ENCODE assay signal across 9 mouse cellular contexts in genomic region chr5:142583616-142584126, GRCm38 (mm10). TPM values are rescaled to one million over a fixed set of nuclear protein-coding genes. Genes with fewer than 3 reads are reported as not detected.
DNase-seq lines count a peak whose midpoint lies in the region; ATAC-seq and TF ChIP-seq lines count a peak whose summit lies in the region.
"Had no signal": no experiment of that assay in that cellular context is flagged by ENCODE, and none has a peak within 500 bp of the region (broad histone marks: within the 10 kb centered on the region; RNA-seq: fewer than 3 reads in every experiment).

No protein-coding gene starts in this region.

- TF ChIP-seq CTCF in forebrain, postnatal 0 days (IDR thresholded peaks at IDR 0.05; ENCODE audit: low read depth): peak; percentile 44

- intact Hi-C loops in gastrocnemius, postnatal 14 days (cut with DNase I; ENCODE audit: low total_unique reads): loop anchor here (5.0 kb wide), 1 partner anchor 134 kb away; no protein-coding TSS in a partner anchor
- intact Hi-C loops in left cerebral cortex, postnatal 10 days (cut with DNase I): no loop called here

- peaks cover 4% of the 10 kb centered on the region for H3K36me3 ChIP-seq in forebrain, postnatal 0 days (ENCODE audit: insufficient read depth)
- no peaks in the 10 kb centered on the region for H3K36me3 ChIP-seq in liver, embryonic 11.5 days (ENCODE audit: control insufficient read depth, insufficient read depth, low read length)
- no peaks in the 10 kb centered on the region for H3K36me3 ChIP-seq in kidney, embryonic 14.5 days (ENCODE audit: control insufficient read depth, insufficient read depth, low read length)

- H3K9ac ChIP-seq in forebrain, postnatal 0 days: no peak overlapping the region
- H3K9ac ChIP-seq in liver, embryonic 11.5 days (ENCODE audit: low read depth, low read length): no peak overlapping the region
- H3K9ac ChIP-seq in kidney, embryonic 14.5 days (ENCODE audit: low read depth, low read length): no peak overlapping the region

- peak overlapping the region; percentile 21 for H3K4me2 ChIP-seq in forebrain, postnatal 0 days (ENCODE audit: low read depth)
- H3K4me2 ChIP-seq in liver, embryonic 11.5 days: no peak overlapping the region
- no peak overlapping the region for H3K4me2 ChIP-seq in kidney, embryonic 14.5 days (replicated peaks; ENCODE audit: low read depth, low read length)

- no peak overlapping the region for H3K4me3 ChIP-seq in forebrain, postnatal 0 days (ENCODE audit: low read depth, low read length)
- no peak overlapping the region for H3K4me3 ChIP-seq in liver, embryonic 11.5 days (ENCODE audit: low read depth, low read length)
- no peak overlapping the region for H3K4me3 ChIP-seq in kidney, embryonic 14.5 days (ENCODE audit: low read length)

- H3K27me3 ChIP-seq in forebrain, postnatal 0 days (ENCODE audit: insufficient read depth, low read length): no peaks in the 10 kb centered on the region
- H3K27me3 ChIP-seq in liver, embryonic 11.5 days (replicated peaks; ENCODE audit: control insufficient read depth, insufficient read depth, low read length): no peaks in the 10 kb centered on the region
- H3K27me3 ChIP-seq in kidney, embryonic 14.5 days (ENCODE audit: control insufficient read depth, insufficient read depth, low read length): no peaks in the 10 kb centered on the region

- peak; percentile 10 for DNase-seq in gastrocnemius, postnatal 14 days
- no peak for DNase-seq in gastrocnemius, postnatal 25 days
- DNase-seq in forebrain, postnatal 0 days: peak; percentile 78
- DNase-seq in left cerebral cortex, postnatal 10 days (ENCODE audit: extremely low spot score in 1 of 2, low spot score in 2 of 2): peak; percentile 78 to 79
- peak; percentile 86 to 90 for DNase-seq in right cerebral cortex, postnatal 10 days (ENCODE audit: low spot score in 2 of 2)
- no peak for DNase-seq in liver, embryonic 11.5 days (ENCODE audit: low spot score)

- no peaks in the 10 kb centered on the region for H3K9me3 ChIP-seq in forebrain, postnatal 0 days (ENCODE audit: low read length)
- H3K9me3 ChIP-seq in liver, embryonic 11.5 days (ENCODE audit: control insufficient read depth, low read length): no peaks in the 10 kb centered on the region
- no peaks in the 10 kb centered on the region for H3K9me3 ChIP-seq in kidney, embryonic 14.5 days (ENCODE audit: control insufficient read depth, low read length)

- peak; percentile 92 for ATAC-seq in forebrain, postnatal 0 days
- no peak for ATAC-seq in liver, embryonic 11.5 days (replicated peaks; ENCODE audit: low FRiP score)
- ATAC-seq in megakaryocyte progenitor cell, adult 5-6 weeks (replicated peaks; ENCODE audit: poor library complexity): no peak
- ATAC-seq in kidney, embryonic 14.5 days (ENCODE audit: low FRiP score, low TSS enrichment): no peak

- no peaks in the 10 kb centered on the region for H3K4me1 ChIP-seq in forebrain, postnatal 0 days (ENCODE audit: insufficient read depth)
- H3K4me1 ChIP-seq in liver, embryonic 11.5 days (replicated peaks; ENCODE audit: control insufficient read depth, insufficient read depth, low read length): no peaks in the 10 kb centered on the region
- no peaks in the 10 kb centered on the region for H3K4me1 ChIP-seq in kidney, embryonic 14.5 days (ENCODE audit: control insufficient read depth, insufficient read depth, low read length)

- WGBS in forebrain, postnatal 0 days: 11% methylated on average over 14 of the region's 14 CpGs
- 67% methylated on average over 14 of the region's 14 CpGs for WGBS in liver, embryonic 11.5 days
- 69% methylated on average over 14 of the region's 14 CpGs for WGBS in kidney, embryonic 14.5 days

- H3K27ac ChIP-seq in forebrain, postnatal 0 days (ENCODE audit: low read depth, low read length): peak overlapping the region; percentile 73
- H3K27ac ChIP-seq in liver, embryonic 11.5 days (ENCODE audit: low read depth, low read length): no peak overlapping the region
- H3K27ac ChIP-seq in kidney, embryonic 14.5 days (ENCODE audit: low read depth, low read length): no peak overlapping the region

RNA-seq across cellular contexts. Expression of gene Mmd2, which starts 24.9 kb away (rescaled TPM):
- total RNA-seq in gastrocnemius, postnatal 14 days (2021): under 1 TPM in 1 of 2 experiments, not detected in 1; 0.27 TPM
- total RNA-seq in gastrocnemius, postnatal 25 days (2021): not detected
- total RNA-seq in forebrain, postnatal 0 days (2014; rRNA removed): 112 and 118 TPM in 2 replicates
- 107 and 127 TPM in 2 replicates for polyA plus RNA-seq in forebrain, postnatal 0 days (2015; fragmentation: Nextera tagmentation; extraction: Ambion mirVana)
- total RNA-seq in left cerebral cortex, postnatal 10 days (2021): 100 to 1,000 TPM; 119 to 123 TPM
- polyA plus RNA-seq in liver, embryonic 11.5 days (2014; fragmentation: Nextera tagmentation; extraction: Ambion mirVana): 20.2 and 23.0 TPM in 2 replicates
- total RNA-seq in megakaryocyte progenitor cell, adult 5-6 weeks (2015): not detected in 2 replicates
- total RNA-seq in megakaryocyte progenitor cell, adult 5-6 weeks (2017): not detected in 2 replicates
- 0.14 TPM in 1 of 2 replicates, not detected in the other for polyA plus RNA-seq in kidney, embryonic 14.5 days (2014; fragmentation: Nextera tagmentation; extraction: Ambion mirVana)

RNA-seq across cellular contexts. Expression of gene Radil, which starts 32.8 kb away (rescaled TPM):
- 1 to 10 TPM; 2.3 to 2.4 TPM for total RNA-seq in gastrocnemius, postnatal 14 days (2021)
- total RNA-seq in gastrocnemius, postnatal 25 days (2021): 1 to 10 TPM; 1.9 to 3.4 TPM
- 10.8 and 20.7 TPM in 2 replicates for total RNA-seq in forebrain, postnatal 0 days (2014; rRNA removed)
- 6.0 and 10.4 TPM in 2 replicates for polyA plus RNA-seq in forebrain, postnatal 0 days (2015; fragmentation: Nextera tagmentation; extraction: Ambion mirVana)
- total RNA-seq in left cerebral cortex, postnatal 10 days (2021): 10 to 100 TPM; 19.9 to 20.9 TPM
- polyA plus RNA-seq in liver, embryonic 11.5 days (2014; fragmentation: Nextera tagmentation; extraction: Ambion mirVana): 1.1 and 1.2 TPM in 2 replicates
- total RNA-seq in megakaryocyte progenitor cell, adult 5-6 weeks (2015): not detected in 2 replicates
- not detected in 2 replicates for total RNA-seq in megakaryocyte progenitor cell, adult 5-6 weeks (2017)
- 0.90 and 1.7 TPM in 2 replicates for polyA plus RNA-seq in kidney, embryonic 14.5 days (2014; fragmentation: Nextera tagmentation; extraction: Ambion mirVana)

RNA-seq across cellular contexts. Expression of gene Wipi2, which starts 43.8 kb away (rescaled TPM):
- total RNA-seq in gastrocnemius, postnatal 14 days (2021): 10 to 100 TPM; 26.3 to 29.4 TPM
- 10 to 100 TPM; 28.6 to 28.8 TPM for total RNA-seq in gastrocnemius, postnatal 25 days (2021)
- total RNA-seq in forebrain, postnatal 0 days (2014; rRNA removed): 62.5 and 68.0 TPM in 2 replicates
- polyA plus RNA-seq in forebrain, postnatal 0 days (2015; fragmentation: Nextera tagmentation; extraction: Ambion mirVana): 32.2 and 37.4 TPM in 2 replicates
- 10 to 100 TPM; 79.9 to 87.7 TPM for total RNA-seq in left cerebral cortex, postnatal 10 days (2021)
- polyA plus RNA-seq in liver, embryonic 11.5 days (2014; fragmentation: Nextera tagmentation; extraction: Ambion mirVana): 52.7 and 56.3 TPM in 2 replicates
- total RNA-seq in megakaryocyte progenitor cell, adult 5-6 weeks (2015): 17.6 and 18.0 TPM in 2 replicates
- total RNA-seq in megakaryocyte progenitor cell, adult 5-6 weeks (2017): 29.3 and 35.3 TPM in 2 replicates
- polyA plus RNA-seq in kidney, embryonic 14.5 days (2014; fragmentation: Nextera tagmentation; extraction: Ambion mirVana): 36.4 and 59.2 TPM in 2 replicates

RNA-seq across cellular contexts. Expression of gene Papolb, which starts 53.8 kb away (rescaled TPM):
- total RNA-seq in gastrocnemius, postnatal 14 days (2021): under 1 TPM; 0.10 to 0.18 TPM
- under 1 TPM; 0.08 to 0.19 TPM for total RNA-seq in gastrocnemius, postnatal 25 days (2021)
- 0.38 and 0.62 TPM in 2 replicates for total RNA-seq in forebrain, postnatal 0 days (2014; rRNA removed)
- 0.12 and 0.13 TPM in 2 replicates for polyA plus RNA-seq in forebrain, postnatal 0 days (2015; fragmentation: Nextera tagmentation; extraction: Ambion mirVana)
- under 1 TPM; 0.87 to 0.88 TPM for total RNA-seq in left cerebral cortex, postnatal 10 days (2021)
- 0.19 TPM in 1 of 2 replicates, not detected in the other for polyA plus RNA-seq in liver, embryonic 11.5 days (2014; fragmentation: Nextera tagmentation; extraction: Ambion mirVana)
- total RNA-seq in megakaryocyte progenitor cell, adult 5-6 weeks (2015): not detected in 2 replicates
- not detected in 2 replicates for total RNA-seq in megakaryocyte progenitor cell, adult 5-6 weeks (2017)
- polyA plus RNA-seq in kidney, embryonic 14.5 days (2014; fragmentation: Nextera tagmentation; extraction: Ambion mirVana): 0.20 TPM in 1 of 2 replicates, not detected in the other
- polyA plus RNA-seq: small intestine, adult 2 months had no signal

Comparison
In these comparisons a context has a peak if more than half of its experiments do, and no peak if none do; other contexts are left out.
1. DNase-seq: peak in gastrocnemius, postnatal 14 days (single experiment), forebrain, postnatal 0 days (single experiment), left cerebral cortex, postnatal 10 days (2 of 2) and right cerebral cortex, postnatal 10 days (2 of 2); none in gastrocnemius, postnatal 25 days (single experiment) and liver, embryonic 11.5 days (single experiment).
2. RNA of gene Mmd2, which starts 24.9 kb away (total RNA-seq): 119 to 123 TPM in left cerebral cortex, postnatal 10 days and 112 to 118 TPM in forebrain, postnatal 0 days; 0.27 TPM in gastrocnemius, postnatal 14 days, not detected in gastrocnemius, postnatal 25 days and not detected in megakaryocyte progenitor cell, adult 5-6 weeks; every median in the first group is over 10 times any median in the second.